Mouse (Mus musculus) midbrain, embryonic 14.5 days (tissue): ENCODE data around the gene Hyou1. TPM values are rescaled to one million over a fixed set of nuclear protein-coding genes. Genes with fewer than 3 reads are reported as not detected.
A peak's percentile ranks its signal among the peaks of the same experiment; 100 is the strongest.

Source experiments
- ATAC-seq: fragments of 200-750 bp; cut with Nextera tagmentation; 2 replicates; pipeline ENCODE4 v1.8.0; 2017; ENCODE audit warnings: moderate number of reproducible peaks, moderate library complexity; ENCODE audit not compliant: low FRiP score, low TSS enrichment
- DNase-seq: peaks from one replicate; pipeline ENCODE4 v3.0.0-alpha.2; 2015
- H3K27ac ChIP-seq: fragments of 300-500 bp; sonication (generic); replicated peaks from 2 replicates; pipeline ENCODE4 v1.5.1; 2014; ENCODE audit warnings: mild to moderate bottlenecking, low read depth, low read length, moderate library complexity
- H3K27me3 ChIP-seq: fragments of 300-500 bp; sonication (generic); 2 replicates; pipeline ENCODE4 v1.6.1; 2014; ENCODE audit warnings: low read length, control low read depth, mixed read lengths; ENCODE audit not compliant: control insufficient read depth, insufficient read depth
- H3K36me3 ChIP-seq: fragments of 300-500 bp; sonication (generic); 2 replicates; pipeline ENCODE4 v1.6.1; 2014; ENCODE audit warnings: low read length, control low read depth; ENCODE audit not compliant: control insufficient read depth, insufficient read depth
- H3K4me1 ChIP-seq: fragments of 300-500 bp; sonication (generic); 2 replicates; pipeline ENCODE4 v1.6.1; 2014; ENCODE audit warnings: mild to moderate bottlenecking, antibody characterized with exemption, low read length, control low read depth; ENCODE audit not compliant: control insufficient read depth, insufficient read depth
- H3K4me2 ChIP-seq: fragments of 300-500 bp; sonication (generic); 2 replicates; pipeline ENCODE4 v1.6.1; 2014; ENCODE audit warnings: mild to moderate bottlenecking, low read length, moderate library complexity
- H3K4me3 ChIP-seq: fragments of 300-500 bp; sonication (generic); replicated peaks from 2 replicates; pipeline ENCODE4 v1.5.1; 2014; ENCODE audit warnings: low read depth, low read length
- H3K9ac ChIP-seq: fragments of 300-500 bp; sonication (generic); replicated peaks from 2 replicates; pipeline ENCODE4 v1.6.1; 2014; ENCODE audit warnings: mild to moderate bottlenecking, low read length, moderate library complexity
- H3K9me3 ChIP-seq: fragments of 300-500 bp; sonication (generic); 2 replicates; pipeline ENCODE4 v1.6.1; 2016; ENCODE audit warnings: low read length, control low read depth, mixed read lengths; ENCODE audit not compliant: control insufficient read depth
- WGBS: fragments of 180-500 bp; shearing (Covaris S2); extraction: QIAGEN DNeasy Blood & Tissue Kit; methylation state at CpG from one replicate; pipeline ENCODE4 v1.1.7; 2014; 5-methylcytosine and 5-hydroxymethylcytosine counted together
- polyA plus RNA-seq: library from polyadenylated mRNA; unstranded; fragments of >200 nt; fragmentation: Nextera tagmentation; extraction: Ambion mirVana; gene quantifications from 2 replicates; pipeline ENCODE4 v1.2.1, GENCODE M21; 2014

The Hyou1 gene
- polyA plus RNA-seq, 1 experiment from 2014 or later, result 27.1 TPM

GRCm38 (mm10) chr9:44345570-44346433 lies 33.5 kb upstream of the Hyou1 start:
- no peak for DNase-seq
- H3K36me3 ChIP-seq, result peaks cover 55% of the 10 kb centered on the region
- H3K4me1 ChIP-seq, result peaks cover 6% of the 10 kb centered on the region

GRCm38 (mm10) chr9:44347166-44347565 lies 32.1 kb upstream of the Hyou1 start:
- Histone ChIP-seq H3K4me3 (no peak overlapping the region), H3K9ac (no peak overlapping the region), H3K4me1 (peaks cover 6% of the 10 kb centered on the region), H3K27ac (no peak overlapping the region), H3K9me3 (no peaks in the 10 kb centered on the region), H3K36me3 (peaks cover 66% of the 10 kb centered on the region), H3K4me2 (no peak overlapping the region), H3K27me3 (no peaks in the 10 kb centered on the region)
- DNase-seq (no peak), ATAC-seq (no peak)
- 93% methylated on average over 9 of the region's 9 CpGs for WGBS

More at GRCm38 (mm10) chr9:44345570-44346433, 33.5 kb upstream of the Hyou1 start:
- no peak overlapping the region for H3K9ac ChIP-seq
- ATAC-seq, result no peak
- WGBS, result 91% methylated on average over 6 of the region's 6 CpGs
- no peak overlapping the region for H3K4me3 ChIP-seq
- H3K27ac ChIP-seq, result no peak overlapping the region
- no peaks in the 10 kb centered on the region for H3K27me3 ChIP-seq
- no peak overlapping the region for H3K4me2 ChIP-seq
- no peaks in the 10 kb centered on the region for H3K9me3 ChIP-seq

- Histone ChIP-seq H3K36me3 (peaks cover 71% of the 10 kb centered on the region), H3K9ac (no peak overlapping the region)
- WGBS, result 92% methylated on average over 4 of the region's 4 CpGs
These were observed 31.7 kb upstream of the Hyou1 start for GRCm38 (mm10) chr9:44347621-44348020.

GRCm38 (mm10) chr9:44348546-44348945 lies 30.7 kb upstream of the Hyou1 start:
- Histone ChIP-seq H3K4me1 (no peaks in the 10 kb centered on the region), H3K9ac (no peak overlapping the region), H3K27ac (no peak overlapping the region), H3K36me3 (peaks cover 80% of the 10 kb centered on the region), H3K4me2 (no peak overlapping the region), H3K4me3 (no peak overlapping the region), H3K9me3 (no peaks in the 10 kb centered on the region), H3K27me3 (no peaks in the 10 kb centered on the region)
- ATAC-seq (no peak), DNase-seq (no peak)
- WGBS, result over 99% methylated on average over 4 of the region's 4 CpGs

More at GRCm38 (mm10) chr9:44347621-44348020, 31.7 kb upstream of the Hyou1 start:
- ATAC-seq (no peak), DNase-seq (no peak)
- H3K27ac ChIP-seq, result no peak overlapping the region
- no peak overlapping the region for H3K4me3 ChIP-seq
- H3K4me1 ChIP-seq, result peaks cover 6% of the 10 kb centered on the region
- no peaks in the 10 kb centered on the region for H3K27me3 ChIP-seq
- no peak overlapping the region for H3K4me2 ChIP-seq
- no peaks in the 10 kb centered on the region for H3K9me3 ChIP-seq

GRCm38 (mm10) chr9:44351396-44351795 lies 27.9 kb upstream of the Hyou1 start:
- ATAC-seq (no peak), DNase-seq (no peak)
- Histone ChIP-seq H3K4me1 (no peaks in the 10 kb centered on the region), H3K27me3 (no peaks in the 10 kb centered on the region), H3K9ac (no peak overlapping the region), H3K27ac (no peak overlapping the region), H3K36me3 (peaks cover 98% of the 10 kb centered on the region), H3K9me3 (no peaks in the 10 kb centered on the region), H3K4me2 (no peak overlapping the region), H3K4me3 (no peak overlapping the region)
- WGBS, result over 99% methylated on average over 4 of the region's 4 CpGs

- no peak overlapping the region for H3K27ac ChIP-seq
These were observed 27.0 kb upstream of the Hyou1 start for GRCm38 (mm10) chr9:44352337-44352736.

GRCm38 (mm10) chr9:44353142-44353541 lies 26.1 kb upstream of the Hyou1 start:
- Histone ChIP-seq H3K4me3 (no peak overlapping the region), H3K4me2 (no peak overlapping the region), H3K9ac (no peak overlapping the region), H3K4me1 (no peaks in the 10 kb centered on the region), H3K36me3 (peaks cover 94% of the 10 kb centered on the region), H3K27ac (no peak overlapping the region), H3K9me3 (no peaks in the 10 kb centered on the region), H3K27me3 (no peaks in the 10 kb centered on the region)
- no peak for DNase-seq
- WGBS, result 96% methylated on average over 6 of the region's 6 CpGs
- no peak for ATAC-seq

More at GRCm38 (mm10) chr9:44352337-44352736, 27.0 kb upstream of the Hyou1 start:
- WGBS, result 94% methylated on average over 10 of the region's 10 CpGs
- H3K4me3 ChIP-seq, result no peak overlapping the region
- no peak overlapping the region for H3K4me2 ChIP-seq
- H3K9ac ChIP-seq, result no peak overlapping the region
- no peaks in the 10 kb centered on the region for H3K9me3 ChIP-seq
- no peaks in the 10 kb centered on the region for H3K4me1 ChIP-seq
- no peak for DNase-seq
- peaks cover 97% of the 10 kb centered on the region for H3K36me3 ChIP-seq
- no peak for ATAC-seq
- no peaks in the 10 kb centered on the region for H3K27me3 ChIP-seq

GRCm38 (mm10) chr9:44357207-44357606 lies 22.1 kb upstream of the Hyou1 start:
- Histone ChIP-seq H3K4me3 (no peak overlapping the region), H3K9me3 (no peaks in the 10 kb centered on the region), H3K27ac (no peak overlapping the region), H3K36me3 (peaks cover 69% of the 10 kb centered on the region), H3K4me1 (peaks cover 7% of the 10 kb centered on the region), H3K4me2 (no peak overlapping the region), H3K27me3 (no peaks in the 10 kb centered on the region), H3K9ac (no peak overlapping the region)
- WGBS, result 79% methylated on average over 4 of the region's 4 CpGs
- DNase-seq (peak; percentile 73), ATAC-seq (no peak)
